Comparison of ENCODE assay signal across 15 mouse cellular contexts in the genomic region with DNA sequence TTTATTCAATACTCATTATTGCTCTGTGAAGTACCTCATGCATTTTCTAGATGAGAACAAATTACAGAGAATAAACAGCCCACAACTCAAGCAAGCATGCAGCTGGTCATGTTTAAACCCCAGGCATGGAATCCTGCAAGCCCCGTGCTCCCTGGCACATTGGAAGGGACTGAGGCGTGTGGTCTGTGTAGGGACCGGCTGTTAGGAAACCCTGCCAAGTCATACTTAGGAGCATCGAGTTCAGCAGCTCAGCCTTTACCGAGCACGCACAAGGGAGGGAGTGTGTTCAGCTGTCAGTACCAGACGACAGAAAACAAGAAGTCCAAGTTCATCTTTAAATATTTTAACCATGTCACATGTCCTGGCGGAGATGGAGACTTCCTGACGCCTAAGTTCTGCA.
DNase-seq lines count a peak whose midpoint lies in the region; ATAC-seq and TF ChIP-seq lines count a peak whose summit lies in the region.
"Had no signal": no experiment of that assay in that cellular context is flagged by ENCODE, and none has a peak within 500 bp of the region (broad histone marks: within the 10 kb centered on the region; RNA-seq: fewer than 3 reads in every experiment).

No protein-coding gene starts in this region.

- H3K27ac ChIP-seq in kidney, postnatal 0 days, result no peak overlapping the region
- H3K27ac ChIP-seq in kidney, embryonic 15.5 days, result no peak overlapping the region
- no peak overlapping the region for H3K27ac ChIP-seq in lung, postnatal 0 days (ENCODE audit: low read length)
- H3K27ac ChIP-seq: forebrain, embryonic 10.5 days; hindbrain, embryonic 10.5 days; left cerebral cortex, adult 2 months had no signal

- H3K27me3 ChIP-seq in kidney, postnatal 0 days (ENCODE audit: insufficient read depth, low read length), result no peaks in the 10 kb centered on the region
- no peaks in the 10 kb centered on the region for H3K27me3 ChIP-seq in kidney, embryonic 15.5 days
- no peaks in the 10 kb centered on the region for H3K27me3 ChIP-seq in lung, postnatal 0 days (replicated peaks; ENCODE audit: insufficient read depth, low read length)

- H3K4me1 ChIP-seq in kidney, postnatal 0 days (replicated peaks; ENCODE audit: insufficient read depth, low read length), result no peaks in the 10 kb centered on the region
- 0 out of 2 replicates have a peak, but pooled peaks cover 5% of the 10 kb centered on the region for H3K4me1 ChIP-seq in kidney, embryonic 15.5 days
- no peaks in the 10 kb centered on the region; the same call in 1 of the 2 replicates for H3K4me1 ChIP-seq in lung, postnatal 0 days (ENCODE audit: insufficient read depth, low read depth, low read length)
- H3K4me1 ChIP-seq: forebrain, embryonic 10.5 days; hindbrain, embryonic 10.5 days had no signal

- 66% methylated on average over 9 of the region's 9 CpGs for WGBS in kidney, postnatal 0 days
- 71% methylated on average over 9 of the region's 9 CpGs for WGBS in kidney, embryonic 15.5 days
- 57% methylated on average over 9 of the region's 9 CpGs for WGBS in lung, postnatal 0 days

- no peak overlapping the region for H3K9ac ChIP-seq in kidney, postnatal 0 days (ENCODE audit: low read depth, low read length)
- H3K9ac ChIP-seq in kidney, embryonic 15.5 days, result no peak overlapping the region
- no peak overlapping the region for H3K9ac ChIP-seq in lung, postnatal 0 days (replicated peaks; ENCODE audit: low read depth)

- no peak overlapping the region for H3K4me2 ChIP-seq in kidney, postnatal 0 days (ENCODE audit: low read length)
- no peak overlapping the region for H3K4me2 ChIP-seq in kidney, embryonic 15.5 days
- H3K4me2 ChIP-seq in lung, postnatal 0 days (replicated peaks; ENCODE audit: low read depth, low read length), result no peak overlapping the region
- H3K4me2 ChIP-seq: heart, embryonic 11.5 days; liver, embryonic 11.5 days had no signal

- TF ChIP-seq EP300 in lung, postnatal 0 days (IDR thresholded peaks at IDR 0.05), result peak; percentile 24; the same call in 1 of the 2 replicates

- no peak for ATAC-seq in kidney, postnatal 0 days (replicated peaks; ENCODE audit: low FRiP score, low read depth)
- no peak for ATAC-seq in kidney, embryonic 15.5 days (replicated peaks; ENCODE audit: low FRiP score)
- ATAC-seq in lung, postnatal 0 days, result peak; percentile 86
- ATAC-seq: inflammation-experienced regulatory T-cells, adult 6 months had no signal

- peak; percentile 47 for DNase-seq in kidney, postnatal 0 days (ENCODE audit: low spot score)
- peak; percentile 84 for DNase-seq in lung, postnatal 0 days (ENCODE audit: low spot score)
- no peak for DNase-seq in lung, adult 18-20 months
- DNase-seq in gastrocnemius, adult 8-10 months (ENCODE audit: low spot score in 2 of 2), result peak; percentile 23 to 41
- peak; percentile 31 to 70 for DNase-seq in lung, postnatal 4 days
- DNase-seq in ovary, postnatal 14 days (ENCODE audit: low spot score), result no peak
- DNase-seq: adrenal gland, postnatal 36 days; right cerebral cortex, postnatal 14 days had no signal

- H3K36me3 ChIP-seq in kidney, postnatal 0 days (ENCODE audit: insufficient read depth, low read length), result peaks cover 30% of the 10 kb centered on the region
- H3K36me3 ChIP-seq in kidney, embryonic 15.5 days, result peaks cover 55% of the 10 kb centered on the region
- peaks cover 21% of the 10 kb centered on the region for H3K36me3 ChIP-seq in lung, postnatal 0 days (ENCODE audit: insufficient read depth, low read length)

- H3K4me3 ChIP-seq in kidney, postnatal 0 days (replicated peaks; ENCODE audit: low read depth, low read length), result no peak overlapping the region
- no peak overlapping the region for H3K4me3 ChIP-seq in kidney, embryonic 15.5 days (replicated peaks)
- H3K4me3 ChIP-seq in lung, postnatal 0 days (ENCODE audit: low read depth, low read length), result no peak overlapping the region
- H3K4me3 ChIP-seq: forebrain, embryonic 10.5 days; hindbrain, embryonic 10.5 days; left cerebral cortex, adult 2 months had no signal

- no peaks in the 10 kb centered on the region for H3K9me3 ChIP-seq in kidney, postnatal 0 days (replicated peaks; ENCODE audit: low read length)
- H3K9me3 ChIP-seq in kidney, embryonic 15.5 days (replicated peaks), result no peaks in the 10 kb centered on the region
- H3K9me3 ChIP-seq in lung, postnatal 0 days (ENCODE audit: low read length), result no peaks in the 10 kb centered on the region
- H3K9me3 ChIP-seq: forebrain, embryonic 10.5 days; hindbrain, embryonic 10.5 days had no signal

- no peak for TF ChIP-seq CTCF in kidney, postnatal 0 days (IDR thresholded peaks at IDR 0.05; ENCODE audit: low read depth)
- no peak for TF ChIP-seq CTCF in lung, postnatal 0 days (IDR thresholded peaks at IDR 0.05)

Comparison
In these comparisons a context has a peak if more than half of its experiments do, and no peak if none do; other contexts are left out.
1. DNase-seq: peak in kidney, postnatal 0 days (single experiment), lung, postnatal 0 days (single experiment), gastrocnemius, adult 8-10 months (2 of 2) and lung, postnatal 4 days (2 of 2); none in lung, adult 18-20 months (0 of 2) and ovary, postnatal 14 days (single experiment).